Mouse (Mus musculus) monocyte, adult 2 months (primary cell): ENCODE results near the gene Gpr68.

ENCODE experiments used
- DNase-seq, 2 experiments: peaks; one replicate each; pipeline ENCODE4 v3.0.0; 2022; ENCODE audit warnings: low spot score in 2 of 2, low read depth in 1 of 2

Gpr68 gene

DNA sequence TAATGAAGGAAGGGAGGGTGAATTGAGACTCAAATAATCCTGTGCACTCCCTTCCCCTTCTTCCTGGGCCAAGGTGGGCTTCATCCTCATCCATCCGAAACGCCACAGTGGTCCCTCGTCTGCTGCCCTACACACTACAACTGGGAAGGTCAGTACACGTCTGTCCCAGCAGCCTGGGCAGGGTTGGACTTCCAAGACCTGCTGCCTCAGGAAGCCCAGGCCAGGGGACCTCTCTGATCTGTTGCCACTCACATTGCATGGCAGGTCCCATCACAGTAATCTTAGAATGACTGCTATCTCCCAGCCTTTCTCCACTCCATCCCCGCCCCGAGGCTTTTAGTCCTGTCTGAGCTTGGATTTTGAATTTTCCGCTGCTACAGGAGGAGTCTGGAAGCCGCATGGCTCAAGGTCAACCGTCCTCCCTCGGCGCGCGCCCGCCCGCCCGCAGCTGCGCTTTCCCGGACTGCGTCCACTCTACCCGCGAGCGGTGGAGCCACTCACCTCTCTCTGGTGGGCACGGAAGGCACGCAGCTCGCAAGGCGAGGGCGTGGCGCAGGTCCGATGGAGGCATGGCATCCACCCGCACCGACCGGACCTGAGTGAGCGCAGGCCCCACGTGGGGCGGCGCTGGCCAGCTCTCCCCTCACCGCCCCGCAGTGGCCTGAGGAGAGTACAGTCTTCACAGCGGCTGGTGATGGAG lies at the start of gene Gpr68:
Gene Gpr68 (minus strand): TSS at position 601 of the 700 bp plus-strand sequence.
- no peak for DNase-seq

DNA sequence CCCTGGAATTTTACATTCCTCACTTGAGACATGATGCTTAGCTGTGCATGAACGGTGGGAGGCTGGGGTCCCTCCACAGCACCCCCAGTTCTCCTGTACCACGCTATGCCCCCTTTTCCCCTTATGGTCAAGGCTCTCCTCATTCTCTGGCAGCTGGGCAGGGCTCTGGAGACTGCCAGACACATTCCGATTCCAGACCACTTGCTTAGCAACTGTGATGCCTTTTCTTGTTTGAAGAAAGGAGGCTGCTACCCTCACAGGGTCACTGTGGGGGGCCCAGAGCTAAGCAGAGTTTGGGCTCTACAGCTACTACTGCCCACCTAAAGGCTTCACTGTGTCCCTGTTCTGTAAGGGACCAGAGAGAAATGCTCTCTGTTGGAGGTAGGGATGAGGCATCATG lies 49.3 kb upstream of the Gpr68 start:
- DNase-seq, result no peak

DNA sequence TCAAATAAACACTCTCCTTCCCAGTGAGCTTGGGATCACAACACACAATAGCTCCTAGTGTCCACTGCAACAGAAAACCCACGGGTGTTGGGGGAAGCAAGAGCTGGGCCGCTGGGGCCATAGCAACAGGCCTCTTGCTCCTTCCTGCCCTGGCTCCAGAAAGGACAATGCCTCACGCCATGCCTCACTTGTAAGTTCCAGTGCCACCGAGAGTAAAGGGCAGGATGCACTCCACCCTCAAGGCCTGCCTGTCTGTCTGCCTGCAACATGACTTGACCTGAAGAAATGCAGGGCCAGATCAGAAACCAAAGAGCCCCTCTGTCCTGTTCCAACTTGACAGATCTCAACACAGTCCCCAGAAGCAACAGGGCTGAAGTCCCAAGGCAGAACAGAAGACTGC lies 48.8 kb upstream of the Gpr68 start:
- DNase-seq, result no peak

DNA sequence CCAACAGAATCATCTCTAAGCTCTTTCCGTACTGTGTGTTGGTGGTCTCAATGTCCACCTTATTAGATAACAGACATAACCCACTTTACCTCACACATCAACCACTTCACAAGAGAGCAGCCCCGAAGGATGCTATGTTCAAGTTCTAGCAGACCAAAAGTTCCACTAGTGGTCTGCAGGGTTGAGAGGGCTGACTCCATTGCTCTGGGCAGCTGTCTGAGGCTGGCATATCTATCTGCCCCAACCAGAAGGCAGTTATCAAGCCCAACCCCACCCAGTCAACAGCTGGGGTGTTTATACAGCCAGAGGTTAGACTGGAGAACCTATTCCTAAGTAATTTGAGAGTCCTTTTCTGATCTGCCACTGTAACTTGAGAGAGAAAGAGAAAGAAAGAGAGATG lies 48.0 kb upstream of the Gpr68 start:
- DNase-seq, result no peak

DNA sequence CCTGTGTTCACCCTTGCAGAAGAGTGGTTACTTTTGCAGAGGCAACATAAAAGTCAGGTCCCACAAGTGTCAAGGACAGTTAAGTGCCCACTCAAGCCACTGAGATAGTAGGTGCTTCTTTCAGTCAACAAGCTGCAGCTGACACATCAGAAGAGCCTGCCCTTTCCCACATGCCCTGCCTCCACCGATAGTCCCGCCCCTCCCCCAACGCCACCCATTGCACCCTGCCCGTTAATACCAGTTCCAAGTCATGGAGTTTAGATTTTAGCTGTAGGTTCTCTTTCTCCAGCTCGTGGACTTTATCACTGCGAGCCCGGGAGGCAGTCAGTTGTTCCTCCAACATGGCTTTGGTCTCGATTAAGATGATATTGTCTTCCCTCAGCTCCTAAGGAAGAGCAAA lies 45.9 kb upstream of the Gpr68 start:
- DNase-seq, result no peak

DNA sequence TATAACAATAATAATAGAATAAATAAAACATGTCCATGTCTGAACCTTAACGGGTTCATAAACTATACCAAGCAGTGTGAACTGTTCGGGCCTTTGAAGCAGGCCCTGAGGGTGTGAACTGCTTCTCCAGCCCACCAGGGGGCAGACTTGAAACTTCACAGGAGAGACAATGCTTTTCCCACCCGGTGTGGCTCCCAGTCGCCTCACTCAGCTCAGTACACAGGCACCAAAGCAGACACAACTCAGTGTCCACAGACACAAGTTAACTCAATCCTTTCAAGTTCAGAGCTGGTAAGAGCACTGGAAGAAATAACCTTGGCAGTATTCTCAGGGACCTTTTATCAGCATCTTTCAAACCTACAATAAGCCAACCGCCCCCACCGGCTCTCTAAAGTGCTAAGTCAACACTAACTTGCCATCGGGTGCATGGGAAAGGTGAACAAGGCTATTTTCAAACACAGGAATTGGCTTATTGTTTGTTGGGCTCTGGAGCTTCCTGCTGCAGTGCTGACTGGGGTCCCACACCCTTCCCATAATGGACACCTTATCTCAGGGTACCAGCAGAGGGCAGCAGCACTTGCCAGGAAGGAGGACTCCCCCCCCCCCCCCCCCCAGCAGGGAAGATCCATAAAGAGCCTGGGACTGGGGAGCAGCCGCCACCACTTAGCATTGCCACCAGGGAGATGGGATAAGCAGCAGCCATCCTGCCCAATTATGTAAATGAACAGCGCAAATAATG lies 44.4 kb upstream of the Gpr68 start:
- peak in 1 of 2 experiments; percentile 45 for DNase-seq

DNA sequence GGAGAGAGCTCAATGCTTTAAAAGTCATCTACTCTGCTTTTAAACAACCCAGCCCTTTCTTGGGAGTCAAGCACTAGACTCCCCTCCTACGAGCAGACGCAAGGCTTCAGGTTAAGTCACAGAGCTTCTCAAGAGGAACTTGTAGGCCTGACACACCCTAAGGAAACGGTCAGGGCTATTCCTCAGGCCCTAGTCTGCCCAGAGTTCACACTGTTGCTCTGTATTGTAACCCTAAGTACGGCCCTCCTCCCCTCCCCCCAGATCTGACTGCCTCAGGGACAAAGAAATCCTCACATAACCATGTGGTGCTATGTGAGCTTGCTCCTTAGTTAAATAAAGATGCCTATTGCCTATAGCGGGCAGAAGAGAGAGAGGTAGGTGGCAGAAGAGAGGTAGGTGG lies 41.1 kb upstream of the Gpr68 start:
- DNase-seq, result no peak

DNA sequence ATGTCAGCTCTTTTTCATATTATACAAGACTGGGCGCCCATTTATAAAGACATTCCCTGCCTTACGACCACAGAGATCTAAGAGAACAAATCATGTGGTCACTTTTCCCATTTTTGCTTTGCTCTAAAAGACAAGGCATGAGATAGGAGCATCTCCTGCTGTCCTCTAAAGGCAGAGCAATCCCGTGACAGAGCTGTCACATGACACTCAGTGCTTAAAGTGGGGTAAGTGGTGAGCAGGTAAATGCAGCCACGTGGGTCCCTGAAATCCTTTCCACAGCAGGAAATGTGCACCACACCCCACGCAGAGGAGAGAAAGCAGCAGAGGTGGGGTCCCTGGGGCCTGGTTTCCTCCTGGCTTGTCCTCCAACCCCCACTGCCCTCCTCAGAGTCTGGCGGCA lies 40.0 kb upstream of the Gpr68 start:
- no peak for DNase-seq

DNA sequence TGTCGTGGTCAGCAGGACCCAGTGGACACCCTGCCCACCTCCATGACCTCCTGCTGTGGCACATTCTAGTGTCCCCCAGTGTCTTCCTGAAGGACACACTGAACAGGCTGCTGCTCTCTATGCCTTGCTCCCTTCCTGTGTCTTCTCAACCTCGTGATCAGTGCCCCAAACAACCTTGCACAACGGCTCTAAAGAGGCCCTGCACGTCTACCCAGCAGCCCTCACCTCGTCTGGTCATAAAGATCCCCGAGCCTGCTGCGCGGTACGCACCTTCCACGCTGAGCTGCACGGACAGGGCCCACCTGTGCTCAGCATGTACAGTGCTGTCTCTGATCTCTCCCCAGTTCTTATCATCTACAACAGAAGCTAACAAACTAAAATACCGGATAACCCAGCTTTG lies 38.0 kb upstream of the Gpr68 start:
- DNase-seq, result no peak

DNA sequence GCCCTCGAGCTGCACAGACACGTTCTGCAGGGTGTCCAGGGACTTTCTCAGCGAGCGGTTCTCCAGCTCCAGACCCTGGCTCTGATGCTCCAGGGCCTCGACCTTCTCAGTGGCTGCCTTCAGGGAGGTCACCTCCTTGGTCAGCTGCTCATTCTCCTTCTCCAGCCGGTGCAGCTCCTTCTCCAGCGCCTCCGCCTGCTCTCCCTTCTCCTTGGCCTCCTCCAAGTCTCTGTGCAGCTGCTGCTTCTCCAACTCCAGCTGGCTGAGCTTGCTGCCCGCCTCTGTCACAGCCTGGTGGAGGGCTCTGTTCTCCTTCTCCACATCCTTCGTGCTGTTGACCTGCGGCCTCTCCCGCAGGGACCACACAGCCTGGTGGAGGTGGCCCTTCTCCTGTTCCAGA lies 37.5 kb upstream of the Gpr68 start:
- no peak for DNase-seq

DNA sequence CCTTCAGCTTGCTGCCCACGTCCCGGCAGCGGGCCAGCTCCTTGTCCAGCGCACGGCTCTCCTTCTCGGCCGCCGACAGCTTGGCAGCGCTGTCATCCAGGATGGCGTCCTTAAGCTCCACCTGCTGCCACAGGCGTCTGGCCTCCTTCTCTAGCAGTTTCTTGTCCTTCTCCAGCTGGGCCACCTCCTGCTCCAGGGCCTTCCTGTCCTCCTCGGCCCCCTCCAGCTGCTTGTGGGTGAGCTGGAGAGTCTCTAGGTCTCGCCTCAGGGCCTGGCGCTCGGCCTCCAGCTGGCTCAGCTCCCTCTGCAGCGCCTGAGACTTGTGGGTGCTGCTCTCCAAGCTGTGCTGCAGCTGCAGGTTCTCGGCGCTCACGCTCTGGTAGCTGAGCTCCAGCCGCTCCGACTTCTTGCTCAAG lies 36.9 kb upstream of the Gpr68 start:
- DNase-seq, result no peak

DNA sequence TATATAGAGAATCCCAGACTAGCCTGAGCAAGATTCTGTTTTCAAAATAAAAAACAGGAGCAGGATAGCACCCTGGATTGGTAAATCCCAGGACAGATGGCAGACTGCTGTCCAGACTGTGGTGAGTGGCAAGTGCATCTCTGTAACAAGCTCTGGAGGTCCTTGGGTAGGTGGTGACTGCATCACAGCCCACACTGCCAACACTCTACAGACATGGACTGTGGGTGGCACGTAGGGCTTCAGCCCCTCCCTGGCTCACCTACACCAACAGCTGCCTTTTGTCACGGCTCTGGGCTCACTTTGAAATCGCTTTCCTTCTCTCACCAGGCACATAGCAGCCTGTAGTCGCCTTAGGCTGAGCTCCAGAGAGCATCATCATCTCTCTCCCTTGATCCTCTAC lies 35.1 kb upstream of the Gpr68 start:
- no peak for DNase-seq

DNA sequence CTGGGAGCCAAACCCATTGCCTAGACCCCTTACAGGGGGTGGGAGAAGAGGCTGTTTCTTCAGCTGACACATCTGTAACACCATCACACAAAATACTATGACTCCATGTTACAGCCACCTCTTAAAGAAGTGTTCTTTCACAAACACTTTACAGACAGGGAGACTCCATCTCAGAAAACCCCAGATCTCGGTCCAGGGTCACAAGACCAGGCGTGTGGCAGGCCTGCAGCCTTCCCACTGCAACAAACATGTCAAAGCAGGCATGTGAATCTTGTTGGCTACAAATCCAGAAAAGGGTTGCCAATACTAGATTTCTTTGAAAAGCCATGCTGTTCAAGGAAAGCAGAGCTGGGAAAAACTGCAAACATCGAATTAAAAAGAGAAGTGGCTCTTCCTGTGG lies 33.4 kb upstream of the Gpr68 start:
- DNase-seq, result no peak

DNA sequence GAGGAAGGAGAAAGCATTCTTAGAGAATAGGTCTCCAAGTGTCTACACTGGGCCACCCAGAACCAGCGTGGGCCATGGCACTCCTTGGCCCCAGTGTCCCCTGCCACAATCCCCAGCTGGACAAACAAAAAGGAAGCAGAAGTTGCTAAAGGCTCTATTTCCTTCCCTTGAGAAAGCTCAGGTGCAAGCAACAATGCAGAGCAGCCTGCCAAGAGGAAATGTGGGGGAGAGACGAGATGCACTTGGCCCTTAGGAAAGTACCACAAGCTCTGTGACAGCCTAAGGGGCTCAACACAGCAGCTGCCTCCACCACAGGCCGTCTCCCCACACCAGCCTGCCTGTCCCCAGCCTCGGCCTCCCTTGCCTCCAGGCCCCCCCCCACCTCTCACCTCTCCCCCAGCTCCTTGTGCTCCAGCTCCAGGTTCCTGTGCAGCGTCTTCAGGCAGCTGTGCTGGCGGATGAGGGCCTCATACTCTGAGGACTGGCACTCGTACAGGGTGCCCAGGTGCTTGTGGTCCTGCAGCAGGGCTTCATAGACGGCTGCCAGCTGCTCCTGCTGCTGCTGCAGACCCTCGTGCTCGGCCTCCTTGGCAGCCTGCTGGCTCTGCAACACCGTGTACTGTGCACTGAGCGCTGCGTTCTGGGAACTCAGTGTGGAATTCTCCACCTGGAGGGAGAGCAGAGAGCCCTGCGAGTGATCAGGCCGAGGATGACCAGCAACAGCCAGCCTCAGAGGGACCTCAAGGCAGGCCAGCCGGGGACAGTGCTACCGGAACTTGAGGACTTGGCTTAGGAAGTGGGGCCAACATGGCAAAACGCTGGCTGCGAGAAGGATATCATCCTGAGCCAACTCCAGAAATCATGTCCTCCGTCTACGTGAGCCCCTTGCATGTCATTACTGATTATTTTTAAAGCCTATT lies 29.7 kb upstream of the Gpr68 start:
- no peak for DNase-seq

DNA sequence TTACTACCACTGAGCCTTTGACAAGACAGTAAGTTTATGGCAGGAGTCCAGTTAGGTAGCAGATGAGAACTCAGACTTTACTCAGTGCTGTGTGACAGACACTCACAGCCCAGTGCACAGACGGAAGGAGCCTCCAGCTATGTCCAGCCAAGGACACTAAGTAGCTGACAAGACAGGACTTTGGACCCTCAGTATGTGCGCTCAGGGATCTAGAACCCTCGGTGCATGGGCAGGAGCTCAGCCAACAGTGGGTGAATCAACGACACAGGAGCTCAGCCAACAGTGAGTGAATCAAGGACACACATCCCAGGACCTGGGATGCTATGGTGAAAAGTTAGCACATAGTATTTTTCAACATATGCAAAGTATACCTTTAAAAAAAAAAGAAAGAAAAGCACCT lies 28.7 kb upstream of the Gpr68 start:
- DNase-seq, result no peak

DNA sequence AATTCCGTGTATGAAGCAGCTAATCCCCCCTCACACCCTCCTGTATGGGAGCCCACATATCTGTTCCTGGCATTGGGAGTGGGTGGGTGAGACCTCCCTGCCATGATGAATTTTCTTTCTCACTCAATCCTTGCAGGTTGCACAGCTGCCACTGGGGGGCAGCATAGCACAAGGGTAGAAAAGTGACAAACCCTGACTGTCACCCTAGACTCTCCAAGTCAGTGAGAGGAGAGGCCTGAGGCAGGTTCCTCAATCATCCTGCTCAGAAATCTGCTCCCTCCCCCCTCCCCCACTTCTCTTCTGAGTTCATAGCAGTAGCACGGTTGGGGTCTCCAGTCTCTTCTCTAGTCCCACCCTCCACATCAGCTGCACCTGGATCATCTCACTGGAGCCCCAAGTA lies 28.1 kb upstream of the Gpr68 start:
- peak in 1 of 2 experiments; percentile 62 for DNase-seq

DNA sequence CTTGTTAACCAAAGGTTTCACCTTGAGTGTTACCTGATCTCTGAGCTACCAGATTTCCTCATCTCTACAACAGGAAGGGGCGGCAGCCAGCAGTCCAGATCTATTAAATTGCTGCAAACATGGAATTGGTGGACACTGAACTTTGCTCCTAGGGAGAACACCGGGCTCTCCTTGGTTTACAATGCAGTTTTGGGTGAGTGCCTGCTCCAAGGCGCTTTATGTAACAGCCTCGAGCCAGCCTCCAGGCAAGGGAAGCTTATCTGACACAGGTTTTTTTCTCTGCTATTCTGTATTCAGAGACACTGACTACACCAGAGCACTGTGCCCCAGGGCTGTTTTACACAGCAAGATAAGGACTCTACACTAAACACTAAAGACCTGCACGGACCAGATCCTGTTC lies 26.8 kb upstream of the Gpr68 start:
- DNase-seq, result no peak

DNA sequence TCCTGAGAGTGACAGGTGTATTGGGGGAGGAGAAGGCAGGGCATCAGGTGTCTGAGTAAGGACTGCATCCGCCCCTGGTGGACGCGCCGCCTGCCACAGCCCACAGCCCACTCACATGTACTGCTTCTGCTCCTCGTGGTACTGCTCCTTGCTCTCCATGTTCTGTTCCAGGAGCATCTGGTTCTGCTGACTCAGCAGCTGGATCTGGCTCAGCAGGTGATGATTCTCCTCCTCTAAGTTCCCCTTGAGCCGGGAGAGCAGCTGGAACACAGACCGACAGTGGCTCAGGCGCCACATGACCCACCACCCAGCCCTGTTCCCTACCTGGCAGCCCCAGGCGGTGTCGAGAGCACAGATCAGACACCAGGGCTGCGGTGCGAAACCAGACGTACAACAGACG lies 23.7 kb upstream of the Gpr68 start:
- DNase-seq, result no peak

DNA sequence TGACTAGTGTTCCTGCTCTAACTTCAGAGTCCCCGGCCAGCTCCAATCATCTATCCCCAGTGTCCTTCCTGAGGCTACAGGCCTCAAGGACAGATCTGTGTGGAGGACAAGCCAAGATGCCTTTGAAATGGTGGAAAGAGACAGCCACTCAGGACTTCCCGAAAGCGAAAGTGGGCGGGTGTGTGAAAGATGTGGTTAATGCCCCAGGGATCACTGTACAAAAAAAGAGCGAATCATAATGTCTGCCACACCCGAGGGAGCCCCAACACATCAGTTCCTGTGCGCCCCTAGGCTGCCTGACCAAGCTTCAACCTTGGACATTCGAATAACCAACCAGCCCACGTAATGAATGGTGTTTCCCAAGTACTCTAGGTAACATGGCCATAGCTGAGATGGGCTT lies 20.3 kb upstream of the Gpr68 start:
- no peak for DNase-seq

DNA sequence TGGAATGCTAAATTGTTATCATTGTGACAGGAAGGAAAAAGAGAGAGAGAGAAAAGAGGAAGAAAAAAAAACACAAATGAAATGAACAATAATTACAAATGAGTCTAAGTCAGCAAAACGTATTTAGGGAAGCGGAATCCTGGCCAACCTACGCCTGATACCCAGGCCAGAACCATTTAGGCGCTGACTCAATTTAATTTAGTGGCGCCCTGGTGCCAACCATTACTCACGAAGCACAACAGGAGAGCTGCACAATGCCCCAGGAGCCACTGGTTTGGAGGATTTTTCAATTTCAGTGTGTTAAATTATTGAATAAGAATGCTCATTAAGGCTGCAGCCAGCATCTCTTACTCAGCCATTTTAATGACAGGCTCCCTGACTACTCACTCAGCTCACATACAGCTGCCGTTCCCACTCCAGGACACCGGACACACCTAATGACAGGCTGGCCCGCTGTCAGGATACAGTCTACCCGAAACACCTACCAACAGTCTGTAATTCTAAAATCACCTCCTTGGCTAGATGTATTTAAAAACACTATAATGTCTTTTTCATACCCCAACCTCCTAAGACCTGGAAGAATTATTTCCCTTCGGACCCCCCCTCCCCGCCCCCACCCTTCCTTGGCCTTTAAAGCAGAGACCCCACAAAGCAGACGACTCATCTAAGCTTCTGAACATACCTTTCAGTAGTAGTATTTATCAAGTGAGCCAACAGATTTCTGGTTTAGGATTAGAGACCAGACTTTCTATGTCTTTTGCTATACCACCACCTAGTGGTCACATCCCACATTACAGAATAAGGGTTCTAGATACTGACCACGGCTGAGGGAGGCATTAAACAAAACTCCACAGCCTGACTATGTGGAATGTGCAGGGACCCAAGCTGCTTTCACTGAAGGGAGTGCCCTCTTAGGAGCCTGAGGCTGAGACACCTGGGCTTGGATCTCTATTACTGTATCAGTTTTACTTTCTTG lies 17.9 kb upstream of the Gpr68 start:
- DNase-seq, result no peak
